15 mouse cellular contexts compared by ENCODE assay signal in genomic region chr13:102842237-102842636, GRCm38 (mm10).
A peak's percentile ranks its signal among the peaks of the same experiment; 100 is the strongest.
DNase-seq lines count a peak whose midpoint lies in the region; ATAC-seq and TF ChIP-seq lines count a peak whose summit lies in the region.
"Had no signal": no experiment of that assay in that cellular context is flagged by ENCODE, and none has a peak within 500 bp of the region (broad histone marks: within the 10 kb centered on the region; RNA-seq: fewer than 3 reads in every experiment).

No protein-coding gene starts in this region.

- DNase-seq in heart, adult 9 months (ENCODE audit: low spot score in 2 of 2) = no peak
- DNase-seq in ZHBTc4 (ENCODE audit: low read depth, low spot score) = peak; percentile 66
- DNase-seq in hindlimb bud, embryonic 11.5 days (ENCODE audit: extremely low spot score, low read depth, low spot score) = peak; percentile 18
- no peak for DNase-seq in left cerebral cortex, adult 18-20 months (ENCODE audit: low spot score in 2 of 2)
- DNase-seq in hindbrain, embryonic 14.5 days (ENCODE audit: low spot score) = no peak
- no peak for DNase-seq in layer of hippocampus, adult 2 months (ENCODE audit: low spot score in 2 of 2)
- DNase-seq: layer of hippocampus, adult 9-11 months; right cerebral cortex, postnatal 4 days had no signal

- ATAC-seq in heart, embryonic 14.5 days (ENCODE audit: insufficient number of reproducible peaks, insufficient read depth, low FRiP score, low read depth) = no peak
- ATAC-seq in lung, embryonic 16.5 days (ENCODE audit: low read depth) = peak; percentile 70; the same call in 1 of the 2 replicates
- ATAC-seq in hindbrain, embryonic 14.5 days (ENCODE audit: low FRiP score) = no peak

- H3K9me3 ChIP-seq in heart, embryonic 14.5 days (ENCODE audit: control insufficient read depth, low read length) = no peaks in the 10 kb centered on the region
- H3K9me3 ChIP-seq in lung, embryonic 16.5 days (ENCODE audit: control insufficient read depth, low read length) = no peaks in the 10 kb centered on the region
- no peaks in the 10 kb centered on the region for H3K9me3 ChIP-seq in hindbrain, embryonic 14.5 days (ENCODE audit: control insufficient read depth, low read length)
- H3K9me3 ChIP-seq: hindbrain, embryonic 10.5 days; limb, embryonic 13.5 days; megakaryocyte, embryonic 14.5 days; neural tube, embryonic 15.5 days had no signal

- no peak overlapping the region for H3K9ac ChIP-seq in heart, embryonic 14.5 days (ENCODE audit: low read length)
- no peak overlapping the region for H3K9ac ChIP-seq in lung, embryonic 16.5 days (ENCODE audit: low read length)
- H3K9ac ChIP-seq in hindbrain, embryonic 14.5 days = no peak overlapping the region
- H3K9ac ChIP-seq: limb, embryonic 13.5 days; neural tube, embryonic 15.5 days had no signal

- no peak overlapping the region for H3K4me3 ChIP-seq in heart, embryonic 14.5 days (ENCODE audit: control insufficient read depth in 1 of 2, insufficient read depth in 1 of 2, low read depth in 1 of 2, low read length in 2 of 2)
- H3K4me3 ChIP-seq in lung, embryonic 16.5 days (ENCODE audit: low read length) = no peak overlapping the region
- no peak overlapping the region for H3K4me3 ChIP-seq in hindbrain, embryonic 14.5 days (replicated peaks; ENCODE audit: low read length)
- H3K4me3 ChIP-seq in layer of hippocampus, adult 2 months = no peak overlapping the region
- H3K4me3 ChIP-seq: hindbrain, embryonic 10.5 days; limb, embryonic 13.5 days; megakaryocyte, embryonic 14.5 days; neural tube, embryonic 15.5 days had no signal

- TF ChIP-seq CTCF in layer of hippocampus, adult 2 months (conservative IDR thresholded peaks at IDR 0.05) = no peak

- H3K4me1 ChIP-seq in heart, embryonic 14.5 days (ENCODE audit: control insufficient read depth in 2 of 2, insufficient read depth in 2 of 2, low read length in 2 of 2) = peaks cover 14 to 38% of the 10 kb centered on the region in 2 experiments
- H3K4me1 ChIP-seq in lung, embryonic 16.5 days (replicated peaks; ENCODE audit: control insufficient read depth, insufficient read depth, low read length) = peaks cover 9% of the 10 kb centered on the region
- no peaks in the 10 kb centered on the region for H3K4me1 ChIP-seq in hindbrain, embryonic 14.5 days (replicated peaks; ENCODE audit: control insufficient read depth, insufficient read depth, low read length)

- H3K27ac ChIP-seq in heart, embryonic 14.5 days (replicated peaks in 1 of 2; ENCODE audit: control insufficient read depth in 1 of 2, insufficient read depth in 1 of 2, low read depth in 2 of 2, low read length in 2 of 2) = peak overlapping the region; percentile 38 to 65
- H3K27ac ChIP-seq in lung, embryonic 16.5 days (ENCODE audit: low read length) = no peak overlapping the region
- H3K27ac ChIP-seq in hindbrain, embryonic 14.5 days = no peak overlapping the region
- no peak overlapping the region for H3K27ac ChIP-seq in layer of hippocampus, adult 2 months
- H3K27ac ChIP-seq: hindbrain, embryonic 10.5 days; limb, embryonic 13.5 days; neural tube, embryonic 15.5 days; stomach, postnatal 0 days had no signal

- H3K27me3 ChIP-seq in heart, embryonic 14.5 days (ENCODE audit: control insufficient read depth, insufficient read depth, low read length) = no peaks in the 10 kb centered on the region
- H3K27me3 ChIP-seq in lung, embryonic 16.5 days (ENCODE audit: control insufficient read depth, insufficient read depth, low read depth, low read length) = no peaks in the 10 kb centered on the region
- H3K27me3 ChIP-seq in hindbrain, embryonic 14.5 days (ENCODE audit: control insufficient read depth, insufficient read depth, low read length) = no peaks in the 10 kb centered on the region
- H3K27me3 ChIP-seq: limb, embryonic 13.5 days; megakaryocyte, embryonic 14.5 days; neural tube, embryonic 15.5 days had no signal

- H3K4me2 ChIP-seq in heart, embryonic 14.5 days (ENCODE audit: low read length) = peak overlapping the region; percentile 33
- no peak overlapping the region for H3K4me2 ChIP-seq in lung, embryonic 16.5 days (ENCODE audit: low read depth, low read length)
- H3K4me2 ChIP-seq in hindbrain, embryonic 14.5 days (replicated peaks) = no peak overlapping the region
- H3K4me2 ChIP-seq: limb, embryonic 13.5 days; neural tube, embryonic 15.5 days had no signal

- H3K36me3 ChIP-seq in heart, embryonic 14.5 days (ENCODE audit: control insufficient read depth, insufficient read depth, low read length) = peaks cover 6% of the 10 kb centered on the region
- no peaks in the 10 kb centered on the region for H3K36me3 ChIP-seq in lung, embryonic 16.5 days (ENCODE audit: control insufficient read depth, insufficient read depth, low read length)
- H3K36me3 ChIP-seq in hindbrain, embryonic 14.5 days (replicated peaks; ENCODE audit: control insufficient read depth, insufficient read depth) = no peaks in the 10 kb centered on the region
- H3K36me3 ChIP-seq: hindbrain, embryonic 10.5 days; limb, embryonic 13.5 days; neural tube, embryonic 15.5 days had no signal

- 27% methylated on average over 8 of the region's 8 CpGs for WGBS in heart, embryonic 14.5 days
- WGBS in lung, embryonic 16.5 days = 45% methylated on average over 8 of the region's 8 CpGs
- 61% methylated on average over 8 of the region's 8 CpGs for WGBS in hindbrain, embryonic 14.5 days

Comparison
In these comparisons a context has a peak if more than half of its experiments do, and no peak if none do; other contexts are left out.
1. H3K27ac ChIP-seq: peak in heart, embryonic 14.5 days (2 of 2); none in lung, embryonic 16.5 days (single experiment), hindbrain, embryonic 14.5 days (single experiment) and layer of hippocampus, adult 2 months (single experiment).
2. DNase-seq: peak in ZHBTc4 (single experiment) and hindlimb bud, embryonic 11.5 days (single experiment); none in heart, adult 9 months (0 of 2), left cerebral cortex, adult 18-20 months (0 of 2), hindbrain, embryonic 14.5 days (single experiment) and layer of hippocampus, adult 2 months (0 of 2).